Mouse (Mus musculus): Measurements from ENCODE around the gene Rps6kb1. TPM values are rescaled to one million over a fixed set of nuclear protein-coding genes. Genes with fewer than 3 reads are reported as not detected.

The Rps6kb1 gene
- total and polyA plus RNA-seq, 2 experiments from 2014 or later, result 51.8 to 69.2 TPM

DNA sequence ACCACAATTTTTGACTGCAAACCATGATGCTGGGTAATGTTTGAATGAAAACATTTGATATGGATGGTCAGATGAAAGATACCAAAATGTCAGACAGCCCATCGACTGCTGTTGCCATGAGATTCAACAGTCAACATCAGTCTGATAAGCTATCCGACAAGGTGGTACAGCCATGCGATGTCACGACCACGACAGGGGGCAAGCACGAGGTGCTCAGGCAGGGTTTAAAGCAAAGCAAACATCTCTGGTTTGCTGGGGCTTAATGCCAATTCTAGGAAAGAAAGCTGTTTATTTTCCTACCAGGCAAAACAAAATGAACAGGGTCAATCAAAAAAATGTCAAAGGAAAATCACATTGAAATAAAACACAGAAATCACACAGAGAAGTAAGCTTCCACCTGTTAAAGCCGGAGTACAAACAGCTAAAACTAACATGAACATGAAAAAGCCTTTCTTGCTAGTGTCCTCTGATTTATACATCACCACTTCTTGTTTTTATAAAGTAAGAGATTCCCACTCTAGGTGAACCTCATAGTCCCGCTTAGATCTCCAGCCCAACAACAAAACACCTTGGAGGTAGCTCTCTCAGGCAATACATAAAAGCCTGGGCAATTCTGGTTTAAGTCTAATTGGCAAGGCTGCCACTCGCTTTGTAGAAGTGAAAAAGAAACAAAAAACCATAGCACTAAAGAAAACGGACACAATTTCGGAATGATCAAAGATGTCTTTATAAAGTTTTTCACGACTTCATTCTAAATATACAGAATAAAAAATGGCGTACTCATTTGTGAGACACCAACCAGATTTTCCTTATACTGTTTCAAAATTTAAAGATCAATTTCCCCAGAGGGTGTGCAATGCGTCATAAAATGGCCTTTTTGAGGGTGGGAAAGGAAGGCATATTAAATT, 39.6 kb upstream of the Rps6kb1 start:
- H3K9me3 ChIP-seq (ENCODE audit: low read length), result no peaks in the 10 kb centered on the region
- no peak overlapping the region for H3K4me3 ChIP-seq (ENCODE audit: low read depth, low read length)
- ATAC-seq (no peak), DNase-seq (no peak)
- no peak overlapping the region for H3K9ac ChIP-seq
- H3K4me1 ChIP-seq (ENCODE audit: insufficient read depth), result no peaks in the 10 kb centered on the region
- TF ChIP-seq CTCF (IDR thresholded peaks at IDR 0.05; ENCODE audit: low read depth), result no peak
- H3K27me3 ChIP-seq (ENCODE audit: insufficient read depth, low read length), result no peaks in the 10 kb centered on the region
- H3K27ac ChIP-seq (ENCODE audit: low read depth, low read length), result no peak overlapping the region
- no peak overlapping the region for H3K4me2 ChIP-seq (ENCODE audit: low read depth)
- 86% methylated on average over 14 of the region's 14 CpGs for WGBS
- H3K36me3 ChIP-seq (ENCODE audit: insufficient read depth), result peaks cover 5% of the 10 kb centered on the region; the same call in 1 of the 2 replicates

DNA sequence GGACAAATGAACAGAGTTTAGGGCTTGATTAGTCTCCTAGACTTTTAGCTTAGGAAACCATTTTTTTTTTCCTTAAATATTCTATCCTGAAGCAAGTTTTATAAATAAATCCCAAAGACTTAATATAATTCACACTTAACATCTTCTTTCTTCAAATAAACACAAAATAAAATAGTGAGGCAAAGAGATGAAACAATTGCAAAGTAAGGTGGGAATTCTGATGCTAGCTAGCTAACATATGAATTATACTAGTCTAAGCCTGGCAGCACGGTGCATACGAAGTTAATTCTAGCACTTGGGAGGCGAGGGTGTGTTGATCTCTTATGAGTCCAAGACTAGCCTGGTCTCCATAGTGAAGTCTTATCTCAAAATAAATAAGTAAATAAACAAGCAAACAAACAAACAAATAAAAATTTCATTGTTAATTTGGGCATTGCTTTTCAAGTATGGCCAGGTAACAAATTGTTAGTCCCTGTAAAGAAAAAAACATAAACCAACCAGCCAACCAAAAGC, 38.8 kb upstream of the Rps6kb1 start:
- no peaks in the 10 kb centered on the region for H3K27me3 ChIP-seq (ENCODE audit: insufficient read depth, low read length)
- ATAC-seq (no peak), DNase-seq (no peak)
- peaks cover 5% of the 10 kb centered on the region; the same call in 1 of the 2 replicates for H3K36me3 ChIP-seq (ENCODE audit: insufficient read depth)
- no peak overlapping the region for H3K4me2 ChIP-seq (ENCODE audit: low read depth)
- no peaks in the 10 kb centered on the region for H3K9me3 ChIP-seq (ENCODE audit: low read length)
- H3K4me1 ChIP-seq (ENCODE audit: insufficient read depth), result no peaks in the 10 kb centered on the region
- no peak for TF ChIP-seq CTCF (IDR thresholded peaks at IDR 0.05; ENCODE audit: low read depth)
- 92% methylated on average over 3 of the region's 3 CpGs for WGBS
- H3K4me3 ChIP-seq (ENCODE audit: low read depth, low read length), result no peak overlapping the region
- no peak overlapping the region for H3K27ac ChIP-seq (ENCODE audit: low read depth, low read length)
- no peak overlapping the region for H3K9ac ChIP-seq

DNA sequence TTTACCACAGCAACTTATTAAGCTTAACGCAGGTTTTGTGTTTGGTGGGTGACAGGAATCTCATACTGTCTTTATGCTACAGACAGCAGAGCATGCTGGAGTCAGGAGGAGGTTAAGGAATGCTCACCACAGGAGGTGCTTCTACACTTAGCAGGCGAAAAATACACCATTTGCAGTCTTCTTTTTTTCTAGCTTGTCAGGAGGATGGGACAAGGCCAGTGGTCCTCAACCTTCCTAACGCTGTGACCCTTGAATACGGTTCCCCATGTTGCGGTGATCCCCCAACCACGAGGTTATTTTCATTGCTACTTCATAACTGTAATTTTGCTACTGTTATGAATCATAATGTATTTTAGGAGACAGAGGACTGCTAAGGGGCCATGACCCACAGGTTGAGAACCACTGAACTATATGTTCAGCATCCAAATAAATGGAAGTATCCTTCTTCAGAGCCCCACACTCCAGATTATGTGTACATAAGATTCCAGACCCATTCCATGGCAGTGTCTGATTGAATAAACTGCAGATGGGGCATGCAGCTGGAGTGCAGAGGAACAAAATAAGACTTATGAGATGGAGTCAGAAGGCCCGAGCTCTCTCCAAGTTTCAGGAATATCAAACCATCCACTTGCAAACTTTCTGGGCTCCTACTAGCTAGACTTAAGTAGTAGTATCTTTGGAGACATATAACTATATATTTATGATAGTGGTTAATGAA, 38.1 kb upstream of the Rps6kb1 start:
- Histone ChIP-seq H3K4me1 (ENCODE audit: insufficient read depth) (no peaks in the 10 kb centered on the region), H3K9ac (no peak overlapping the region), H3K9me3 (ENCODE audit: low read length) (no peaks in the 10 kb centered on the region), H3K27ac (ENCODE audit: low read depth, low read length) (no peak overlapping the region), H3K4me3 (ENCODE audit: low read depth, low read length) (no peak overlapping the region), H3K4me2 (ENCODE audit: low read depth) (no peak overlapping the region), H3K27me3 (ENCODE audit: insufficient read depth, low read length) (no peaks in the 10 kb centered on the region), H3K36me3 (ENCODE audit: insufficient read depth) (peaks cover 5% of the 10 kb centered on the region; the same call in 1 of the 2 replicates)
- ATAC-seq (no peak), DNase-seq (no peak)
- WGBS, result 90% methylated on average over 7 of the region's 7 CpGs
- no peak for TF ChIP-seq CTCF (IDR thresholded peaks at IDR 0.05; ENCODE audit: low read depth)

DNA sequence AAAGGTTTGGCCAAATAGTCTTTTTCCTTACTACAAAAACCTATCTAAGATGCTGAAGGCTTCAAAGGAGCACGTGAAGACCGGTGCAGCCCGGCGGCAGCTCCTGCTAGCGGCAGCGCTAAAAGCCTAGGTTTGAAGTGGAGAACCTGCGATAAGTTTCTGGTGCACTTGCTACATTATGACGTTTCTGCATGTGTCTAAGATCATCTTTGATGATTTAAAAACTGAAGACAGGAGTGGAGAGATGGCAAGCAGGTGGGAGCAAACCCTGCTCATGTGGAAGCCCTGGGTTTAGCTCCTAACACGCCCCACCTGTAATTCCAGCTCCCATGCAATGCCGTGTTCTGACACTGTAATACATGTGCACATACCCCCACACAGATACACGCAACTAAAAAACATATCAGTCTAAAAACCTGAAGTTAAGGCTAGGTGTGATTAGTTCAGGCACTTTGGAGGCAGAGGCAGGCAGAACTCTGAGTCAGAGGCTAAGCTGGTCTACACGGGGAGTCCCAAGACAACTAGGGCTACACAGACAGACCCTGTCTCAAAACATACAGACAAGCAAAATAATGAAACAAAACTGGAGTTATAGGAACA, 37.4 kb upstream of the Rps6kb1 start:
- no peak overlapping the region for H3K9ac ChIP-seq

DNA sequence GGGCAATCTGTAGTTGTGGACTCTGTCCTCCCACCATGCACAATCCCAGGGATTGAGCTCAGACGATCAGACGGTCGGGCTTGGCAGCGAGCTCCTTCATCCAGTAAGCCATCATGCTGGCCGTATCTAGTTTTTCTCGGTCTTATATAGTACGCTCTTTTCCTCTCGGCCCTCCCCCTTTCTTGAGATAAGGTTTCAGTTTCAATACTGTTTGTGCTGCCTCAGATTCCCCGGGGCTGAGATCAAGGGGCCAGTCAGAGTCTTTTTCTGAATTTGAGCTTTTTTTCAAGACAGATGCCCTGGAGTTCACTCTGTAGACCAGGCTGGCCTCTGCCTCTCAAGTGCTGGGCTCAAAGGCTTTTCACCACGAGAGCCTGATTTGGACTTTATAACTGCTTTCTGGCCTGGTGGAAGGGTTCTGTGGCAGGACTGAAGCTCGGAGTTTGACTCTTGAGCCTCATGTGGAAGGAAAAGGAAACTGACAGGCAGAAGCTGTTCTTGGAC, 36.7 kb upstream of the Rps6kb1 start:
- WGBS, result 73% methylated on average over 11 of the region's 11 CpGs
- Histone ChIP-seq H3K9ac (no peak overlapping the region), H3K27me3 (ENCODE audit: insufficient read depth, low read length) (no peaks in the 10 kb centered on the region), H3K4me2 (ENCODE audit: low read depth) (no peak overlapping the region), H3K4me1 (ENCODE audit: insufficient read depth) (no peaks in the 10 kb centered on the region), H3K9me3 (ENCODE audit: low read length) (no peaks in the 10 kb centered on the region), H3K36me3 (ENCODE audit: insufficient read depth) (peaks cover 5% of the 10 kb centered on the region; the same call in 1 of the 2 replicates), H3K27ac (ENCODE audit: low read depth, low read length) (no peak overlapping the region), H3K4me3 (ENCODE audit: low read depth, low read length) (no peak overlapping the region)
- ATAC-seq, result no peak
- TF ChIP-seq CTCF (IDR thresholded peaks at IDR 0.05; ENCODE audit: low read depth), result no peak
- no peak for DNase-seq

More for the DNA sequence above, 37.4 kb upstream of the Rps6kb1 start:
- no peak for DNase-seq
- H3K36me3 ChIP-seq (ENCODE audit: insufficient read depth), result peaks cover 5% of the 10 kb centered on the region; the same call in 1 of the 2 replicates
- TF ChIP-seq CTCF (IDR thresholded peaks at IDR 0.05; ENCODE audit: low read depth), result no peak
- no peak overlapping the region for H3K27ac ChIP-seq (ENCODE audit: low read depth, low read length)
- 90% methylated on average over 12 of the region's 12 CpGs for WGBS
- ATAC-seq, result no peak
- no peak overlapping the region for H3K4me2 ChIP-seq (ENCODE audit: low read depth)
- H3K27me3 ChIP-seq (ENCODE audit: insufficient read depth, low read length), result no peaks in the 10 kb centered on the region
- H3K9me3 ChIP-seq (ENCODE audit: low read length), result no peaks in the 10 kb centered on the region
- H3K4me3 ChIP-seq (ENCODE audit: low read depth, low read length), result no peak overlapping the region
- no peaks in the 10 kb centered on the region for H3K4me1 ChIP-seq (ENCODE audit: insufficient read depth)

DNA sequence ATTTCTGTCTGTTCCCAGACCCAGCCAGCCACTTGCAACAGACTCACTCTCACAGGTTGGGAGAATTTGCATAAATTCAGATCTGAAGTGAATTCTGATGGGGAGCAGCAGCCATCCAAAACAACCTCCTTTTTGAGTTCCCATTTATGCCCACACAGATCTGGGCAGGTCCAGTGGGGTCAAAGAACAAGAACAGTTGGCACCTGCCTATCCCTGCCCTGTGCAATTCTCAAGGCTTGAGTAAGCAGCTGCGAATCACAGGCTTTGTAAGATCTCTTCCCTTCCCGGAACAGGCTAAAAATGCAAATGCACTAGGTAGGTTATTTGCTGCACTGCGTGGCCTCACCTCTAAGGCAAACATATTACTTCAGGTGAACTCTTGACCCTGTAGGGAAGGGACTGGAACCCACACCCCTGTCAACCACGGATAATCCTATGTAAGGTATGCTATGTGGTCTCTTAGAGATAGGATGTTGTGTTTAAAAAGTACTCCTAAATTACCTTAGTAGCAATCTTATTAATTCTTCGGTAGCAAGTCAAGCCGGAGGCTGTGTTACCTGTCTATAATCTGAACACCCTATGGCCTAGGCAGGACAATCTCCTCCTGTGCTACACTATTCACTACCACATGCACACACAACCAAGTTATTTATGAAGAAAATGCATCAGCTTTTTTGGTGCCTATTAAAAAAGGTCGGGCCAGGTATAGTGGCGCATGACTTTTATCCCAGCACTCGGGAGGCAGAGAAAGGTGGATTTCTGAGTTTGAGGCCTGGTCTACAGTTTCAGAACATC, 35.9 kb upstream of the Rps6kb1 start:
- DNase-seq, result no peak
- Histone ChIP-seq H3K4me3 (ENCODE audit: low read depth, low read length) (no peak overlapping the region), H3K27me3 (ENCODE audit: insufficient read depth, low read length) (no peaks in the 10 kb centered on the region), H3K4me2 (ENCODE audit: low read depth) (no peak overlapping the region), H3K9ac (no peak overlapping the region), H3K9me3 (ENCODE audit: low read length) (no peaks in the 10 kb centered on the region), H3K4me1 (ENCODE audit: insufficient read depth) (no peaks in the 10 kb centered on the region), H3K27ac (ENCODE audit: low read depth, low read length) (no peak overlapping the region), H3K36me3 (ENCODE audit: insufficient read depth) (peaks cover 5% of the 10 kb centered on the region; the same call in 1 of the 2 replicates)
- ATAC-seq, result no peak
- no peak for TF ChIP-seq CTCF (IDR thresholded peaks at IDR 0.05; ENCODE audit: low read depth)
- WGBS, result 90% methylated on average over 9 of the region's 9 CpGs

Data from forebrain, postnatal 0 days (tissue).